8 mouse cellular contexts compared by ENCODE assay signal in the genomic region with DNA sequence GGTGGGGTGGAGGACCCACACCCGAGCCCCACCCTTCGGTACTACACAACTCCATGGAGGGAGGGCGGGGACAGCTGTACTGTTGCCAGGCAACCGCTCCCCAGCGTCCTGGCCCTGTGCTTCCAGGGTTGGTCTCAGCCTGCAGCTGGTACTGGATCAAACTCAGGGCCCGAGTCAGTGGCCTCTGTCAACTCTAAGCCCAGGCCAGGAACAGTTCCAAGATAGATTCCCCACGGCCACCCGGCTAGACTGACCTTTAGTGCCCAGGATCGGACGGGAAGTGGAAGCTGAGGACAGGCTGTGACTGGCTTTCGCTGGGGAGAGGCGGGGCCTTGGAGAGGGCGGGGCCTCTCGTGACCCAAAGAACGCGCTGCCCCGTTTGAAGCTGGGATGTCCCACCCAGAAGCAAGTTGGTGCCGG. TPM values are rescaled to one million over a fixed set of nuclear protein-coding genes. Genes with fewer than 3 reads are reported as not detected.
DNase-seq lines count a peak whose midpoint lies in the region; ATAC-seq lines count a peak whose summit lies in the region.

A gene (minus strand): TSS at position 334 of the 420 bp plus-strand sequence.

- DNase-seq in right cerebral cortex, adult 18-20 months = peak; percentile 59
- no peak for DNase-seq in right cerebral cortex, postnatal 36 days (ENCODE audit: low spot score in 2 of 2)
- peak; percentile 67 for DNase-seq in embryo, embryonic 11.5 days (ENCODE audit: low read depth, low spot score)
- DNase-seq in heart, adult 18-20 months = peak; percentile 93 to 94
- DNase-seq in kidney, adult 18-20 months = peak; percentile 91
- peak; percentile 42 to 48 for DNase-seq in spleen, postnatal 36 days (ENCODE audit: low spot score in 2 of 2)

- ATAC-seq in limb, embryonic 15.5 days (ENCODE audit: insufficient number of reproducible peaks, low FRiP score, low TSS enrichment, low read depth) = peak; percentile 87
- peak; percentile 85 for ATAC-seq in midbrain, embryonic 15.5 days (replicated peaks)

- peak within 1 kb of the TSS; percentile 54 for H3K4me3 ChIP-seq in limb, embryonic 15.5 days
- peak within 1 kb of the TSS; percentile 41 for H3K4me3 ChIP-seq in midbrain, embryonic 15.5 days

- peak within 1 kb of the TSS; percentile 31; the same call in 1 of the 2 replicates for H3K9ac ChIP-seq in limb, embryonic 15.5 days
- peak within 1 kb of the TSS; percentile 27 for H3K9ac ChIP-seq in midbrain, embryonic 15.5 days

- peaks cover 3% of the 10 kb centered on the region; the same call in 1 of the 2 replicates for H3K27me3 ChIP-seq in limb, embryonic 15.5 days
- H3K27me3 ChIP-seq in midbrain, embryonic 15.5 days (replicated peaks) = no peaks in the 10 kb centered on the region

- H3K27ac ChIP-seq in limb, embryonic 15.5 days = no peak within 1 kb of the TSS
- H3K27ac ChIP-seq in midbrain, embryonic 15.5 days = no peak within 1 kb of the TSS

- H3K36me3 ChIP-seq in limb, embryonic 15.5 days = no peaks in the 10 kb centered on the region
- no peaks in the 10 kb centered on the region for H3K36me3 ChIP-seq in midbrain, embryonic 15.5 days (replicated peaks)

- peaks cover 31% of the 10 kb centered on the region for H3K4me1 ChIP-seq in limb, embryonic 15.5 days
- peaks cover 20% of the 10 kb centered on the region for H3K4me1 ChIP-seq in midbrain, embryonic 15.5 days

- H3K4me2 ChIP-seq in limb, embryonic 15.5 days = peak within 1 kb of the TSS; percentile 90
- H3K4me2 ChIP-seq in midbrain, embryonic 15.5 days = peak within 1 kb of the TSS; percentile 74

- H3K9me3 ChIP-seq in limb, embryonic 15.5 days = no peaks in the 10 kb centered on the region
- no peaks in the 10 kb centered on the region for H3K9me3 ChIP-seq in midbrain, embryonic 15.5 days

- 0% methylated on average over 18 of the region's 18 CpGs for WGBS in limb, embryonic 15.5 days
- under 1% methylated on average over 18 of the region's 18 CpGs for WGBS in midbrain, embryonic 15.5 days

RNA-seq across cellular contexts. Expression of the gene that starts here (rescaled TPM):
- total RNA-seq in heart, adult 18-20 months (2021) = 1 to 10 TPM; 8.0 to 9.2 TPM
- 0.65 and 1.1 TPM in 2 replicates for polyA plus RNA-seq in limb, embryonic 15.5 days (2015; fragmentation: Nextera tagmentation; extraction: Ambion mirVana)
- polyA plus RNA-seq in midbrain, embryonic 15.5 days (2015; fragmentation: Nextera tagmentation; extraction: Ambion mirVana) = 1.9 and 2.1 TPM in 2 replicates

Comparison
In these comparisons a context has a peak if more than half of its experiments do, and no peak if none do; other contexts are left out.
1. DNase-seq: peak in right cerebral cortex, adult 18-20 months (single experiment), embryo, embryonic 11.5 days (single experiment), heart, adult 18-20 months (2 of 2), kidney, adult 18-20 months (single experiment) and spleen, postnatal 36 days (2 of 2); none in right cerebral cortex, postnatal 36 days (0 of 2).